Mouse (Mus musculus): ENCODE data around the gene Pard3.

DNA sequence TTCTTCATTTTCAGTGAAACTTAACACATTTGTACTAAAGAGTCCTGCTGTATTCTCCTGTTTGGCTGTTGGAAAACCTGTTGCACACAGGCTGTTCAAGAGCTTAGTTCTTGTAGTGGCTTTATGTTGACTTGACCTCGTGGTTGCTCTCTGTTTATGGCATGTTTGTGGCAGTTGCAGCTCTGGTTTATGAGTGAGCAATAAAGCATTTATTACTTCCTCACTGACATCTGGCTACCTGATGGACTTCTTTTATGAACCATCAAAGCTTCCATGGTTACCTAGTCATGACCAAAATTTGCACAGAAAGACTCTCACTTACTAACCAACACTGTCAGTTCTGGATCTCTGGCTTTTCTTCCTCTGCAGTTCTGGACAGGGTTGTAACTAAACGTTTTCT, 314.1 kb downstream of the Pard3 start:
- TF ChIP-seq CTCF (IDR thresholded peaks at IDR 0.05; ENCODE audit: borderline replicate concordance, control insufficient read depth, extremely low read depth, insufficient read depth, low read length, poor library complexity) (no peak), POLR2A (IDR thresholded peaks at IDR 0.05; ENCODE audit: control insufficient read depth, extremely low read depth, insufficient read depth, low read length, poor library complexity) (no peak)
